Mouse (Mus musculus) MEL (cell line): ENCODE results near the gene Syt6.

Experiments
- BHLHE40 ChIP-seq: IDR thresholded peaks from 2 replicates; pipeline ENCODE4 v1.6.1; 2012; ENCODE audit warnings: low read depth, mild to moderate bottlenecking, inconsistent platforms, low read length, improper control_type of control experiment, borderline replicate concordance
- CTCF ChIP-seq, 3 experiments: IDR thresholded peaks in 2 of 3; conservative IDR thresholded peaks in 1 of 3; 2 replicates each; pipeline ENCODE4 v1.5.1; 2011 to 2012; ENCODE audit warnings: low read length in 3 of 3, low read depth in 2 of 3, mild to moderate bottlenecking in 2 of 3, improper control_type of control experiment in 1 of 3, inconsistent platforms in 1 of 3, mixed read lengths in 1 of 3, moderate library complexity in 1 of 3; ENCODE audit not compliant: control insufficient read depth in 1 of 3, insufficient read depth in 1 of 3, poor library complexity in 1 of 3, severe bottlenecking in 1 of 3
- E2F4 ChIP-seq: IDR thresholded peaks from 2 replicates; pipeline ENCODE4 v1.6.1; 2011; ENCODE audit warnings: low read depth, low read length, improper control_type of control experiment, borderline replicate concordance
- ELF1 ChIP-seq: IDR thresholded peaks from 2 replicates; pipeline ENCODE4 v1.6.1; 2014; ENCODE audit warnings: low read depth, mild to moderate bottlenecking, inconsistent platforms, low read length, improper control_type of control experiment, moderate library complexity
- GATA1 ChIP-seq: IDR thresholded peaks from 2 replicates; pipeline ENCODE4 v1.6.1; 2011; ENCODE audit warnings: low read depth, low read length, improper control_type of control experiment
- HCFC1 ChIP-seq: IDR thresholded peaks from 2 replicates; pipeline ENCODE4 v1.6.1; 2012; ENCODE audit warnings: low read depth, mild to moderate bottlenecking, inconsistent platforms, low read length, improper control_type of control experiment, moderate library complexity
- JUND ChIP-seq: IDR thresholded peaks from 2 replicates; pipeline ENCODE4 v1.6.1; 2011; ENCODE audit warnings: low read depth, mild to moderate bottlenecking, improper control_type of control experiment, low read length
- KAT2A ChIP-seq: conservative IDR thresholded peaks from 2 replicates; pipeline ENCODE4 v1.6.1; 2012; ENCODE audit warnings: low read depth, low read length, improper control_type of control experiment, inconsistent platforms
- MAX ChIP-seq: IDR thresholded peaks from 2 replicates; pipeline ENCODE4 v1.6.1; 2011; ENCODE audit warnings: low read length, improper control_type of control experiment
- MAZ ChIP-seq: IDR thresholded peaks from 2 replicates; pipeline ENCODE4 v1.6.1; 2012; ENCODE audit warnings: low read depth, mild to moderate bottlenecking, inconsistent platforms, low read length, improper control_type of control experiment
- NELFE ChIP-seq: IDR thresholded peaks from 2 replicates; pipeline ENCODE4 v1.6.1; 2011; ENCODE audit warnings: low read depth, low read length, improper control_type of control experiment
- POLR2A ChIP-seq, 2 experiments: IDR thresholded peaks; 2 replicates each; pipeline ENCODE4 v1.6.1; 2011 to 2012; ENCODE audit warnings: low read length in 2 of 2, mild to moderate bottlenecking in 2 of 2, control low read depth in 1 of 2, improper control_type of control experiment in 1 of 2, low read depth in 1 of 2, moderate library complexity in 1 of 2; ENCODE audit not compliant: control insufficient read depth in 1 of 2, insufficient read depth in 1 of 2, poor library complexity in 1 of 2
- SIN3A ChIP-seq: IDR thresholded peaks from 2 replicates; pipeline ENCODE4 v1.6.1; 2012; ENCODE audit warnings: low read length, improper control_type of control experiment, inconsistent platforms

- no peak for TF ChIP-seq MAX
- TF ChIP-seq SIN3A = no peak
- TF ChIP-seq MAZ = no peak
- no peak for TF ChIP-seq BHLHE40
- TF ChIP-seq CTCF (IDR thresholded peaks at IDR 0.05 in 2 of 3, conservative IDR thresholded peaks at IDR 0.05 in 1 of 3; ENCODE audit: control insufficient read depth in 1 of 3, insufficient read depth in 1 of 3, low read depth in 2 of 3, low read length in 3 of 3, poor library complexity in 1 of 3, severe bottlenecking in 1 of 3) = no peak
- TF ChIP-seq JUND = no peak
- TF ChIP-seq GATA1 = no peak
- no peak for TF ChIP-seq POLR2A (IDR thresholded peaks at IDR 0.05; ENCODE audit: control insufficient read depth in 1 of 2, insufficient read depth in 1 of 2, low read depth in 1 of 2, low read length in 2 of 2, poor library complexity in 1 of 2)
- TF ChIP-seq E2F4 = no peak
- TF ChIP-seq KAT2A = no peak
- TF ChIP-seq HCFC1 = no peak
- TF ChIP-seq ELF1 = no peak
- no peak for TF ChIP-seq NELFE
Observed at GRCm38 (mm10) chr3:103620101-103620500, 45.1 kb downstream of the Syt6 start.
